In genomic region chr13:57476700-57477099, GRCm38 (mm10) we compare ENCODE assay signal across 8 mouse cellular contexts.
DNase-seq lines count a peak whose midpoint lies in the region; ATAC-seq and TF ChIP-seq lines count a peak whose summit lies in the region.

No protein-coding gene starts in this region.

- peak; percentile 53 for TF ChIP-seq CTCF in gastrocnemius, adult 2 months (IDR thresholded peaks at IDR 0.05)

- DNase-seq in gastrocnemius, adult 2 months, result no peak
- no peak for DNase-seq in gastrocnemius, postnatal 10 days
- peak; percentile 23 for DNase-seq in neural tube, embryonic 10.5 days (ENCODE audit: extremely low spot score, low spot score)
- DNase-seq in embryonic facial prominence, embryonic 10.5 days (ENCODE audit: low spot score), result peak; percentile 27
- peak; percentile 55 to 65 for DNase-seq in left cerebral cortex, postnatal 25 days (ENCODE audit: low spot score in 2 of 2)

- H3K27ac ChIP-seq in gastrocnemius, adult 2 months, result no peak overlapping the region
- H3K27ac ChIP-seq in neural tube, embryonic 15.5 days (replicated peaks), result no peak overlapping the region
- H3K27ac ChIP-seq in embryonic facial prominence, embryonic 10.5 days (replicated peaks), result no peak overlapping the region
- H3K27ac ChIP-seq in hindbrain, embryonic 12.5 days, result no peak overlapping the region

- no peaks in the 10 kb centered on the region for H3K9me3 ChIP-seq in neural tube, embryonic 15.5 days (replicated peaks)
- H3K9me3 ChIP-seq in embryonic facial prominence, embryonic 10.5 days, result no peaks in the 10 kb centered on the region
- no peaks in the 10 kb centered on the region for H3K9me3 ChIP-seq in hindbrain, embryonic 12.5 days (replicated peaks)

- ATAC-seq in neural tube, embryonic 15.5 days (ENCODE audit: low FRiP score), result no peak
- no peak for ATAC-seq in erythroblast, adult 5-6 weeks (replicated peaks; ENCODE audit: low FRiP score, poor library complexity, severe bottlenecking)
- ATAC-seq in hindbrain, embryonic 12.5 days (ENCODE audit: low FRiP score), result no peak

- H3K9ac ChIP-seq in neural tube, embryonic 15.5 days (replicated peaks), result no peak overlapping the region
- no peak overlapping the region for H3K9ac ChIP-seq in hindbrain, embryonic 12.5 days

- H3K27me3 ChIP-seq in neural tube, embryonic 15.5 days (replicated peaks), result no peaks in the 10 kb centered on the region
- H3K27me3 ChIP-seq in embryonic facial prominence, embryonic 10.5 days (replicated peaks; ENCODE audit: low read depth, poor library complexity, severe bottlenecking), result no peaks in the 10 kb centered on the region
- H3K27me3 ChIP-seq in hindbrain, embryonic 12.5 days, result no peaks in the 10 kb centered on the region

- H3K4me3 ChIP-seq in gastrocnemius, adult 2 months, result no peak overlapping the region
- no peak overlapping the region for H3K4me3 ChIP-seq in neural tube, embryonic 15.5 days (replicated peaks)
- H3K4me3 ChIP-seq in embryonic facial prominence, embryonic 10.5 days, result no peak overlapping the region
- no peak overlapping the region for H3K4me3 ChIP-seq in hindbrain, embryonic 12.5 days

- H3K36me3 ChIP-seq in neural tube, embryonic 15.5 days, result no peaks in the 10 kb centered on the region
- H3K36me3 ChIP-seq in embryonic facial prominence, embryonic 10.5 days (replicated peaks), result no peaks in the 10 kb centered on the region
- H3K36me3 ChIP-seq in hindbrain, embryonic 12.5 days, result no peaks in the 10 kb centered on the region

- 24% methylated on average over 6 of the region's 6 CpGs for WGBS in neural tube, embryonic 15.5 days
- WGBS in embryonic facial prominence, embryonic 10.5 days, result 26% methylated on average over 6 of the region's 6 CpGs
- WGBS in hindbrain, embryonic 12.5 days, result 25% methylated on average over 6 of the region's 6 CpGs

- no peak overlapping the region for H3K4me2 ChIP-seq in neural tube, embryonic 15.5 days
- no peak overlapping the region for H3K4me2 ChIP-seq in hindbrain, embryonic 12.5 days (replicated peaks)

- intact Hi-C loops in gastrocnemius, adult 2 months (cut with DNase I), result no loop called here
- intact Hi-C loops in left cerebral cortex, postnatal 25 days (cut with DNase I), result loop anchor here (2.0 kb wide), 1 partner anchor 432 kb away; the partner anchor contains the start of gene Spock1

- peaks cover 14% of the 10 kb centered on the region for H3K4me1 ChIP-seq in neural tube, embryonic 15.5 days
- H3K4me1 ChIP-seq in embryonic facial prominence, embryonic 10.5 days, result peaks cover 9% of the 10 kb centered on the region; the same call in 1 of the 2 replicates
- H3K4me1 ChIP-seq in hindbrain, embryonic 12.5 days, result peaks cover 13% of the 10 kb centered on the region

Comparison
In these comparisons a context has a peak if more than half of its experiments do, and no peak if none do; other contexts are left out.
1. DNase-seq: peak in neural tube, embryonic 10.5 days (single experiment), embryonic facial prominence, embryonic 10.5 days (single experiment) and left cerebral cortex, postnatal 25 days (2 of 2); none in gastrocnemius, adult 2 months (single experiment) and gastrocnemius, postnatal 10 days (single experiment).